Mouse (Mus musculus) G1E-ER4 (cell line): Measurements from ENCODE around the gene Hist3h2a. TPM values are rescaled to one million over a fixed set of nuclear protein-coding genes. Genes with fewer than 3 reads are reported as not detected.

Experiments
- GATA1 ChIP-seq: IDR thresholded peaks from one replicate; pipeline ENCODE4 v1.8.0; 2012; ENCODE audit warnings: low read length, inconsistent platforms
- polyA plus RNA-seq: library from polyadenylated mRNA; stranded (reverse); fragments of >175 nt; gene quantifications from 2 replicates; pipeline ENCODE4 v1.2.3, GENCODE M21; 2012

The Hist3h2a gene
- polyA plus RNA-seq, 1 experiment = 4.0 TPM

DNA sequence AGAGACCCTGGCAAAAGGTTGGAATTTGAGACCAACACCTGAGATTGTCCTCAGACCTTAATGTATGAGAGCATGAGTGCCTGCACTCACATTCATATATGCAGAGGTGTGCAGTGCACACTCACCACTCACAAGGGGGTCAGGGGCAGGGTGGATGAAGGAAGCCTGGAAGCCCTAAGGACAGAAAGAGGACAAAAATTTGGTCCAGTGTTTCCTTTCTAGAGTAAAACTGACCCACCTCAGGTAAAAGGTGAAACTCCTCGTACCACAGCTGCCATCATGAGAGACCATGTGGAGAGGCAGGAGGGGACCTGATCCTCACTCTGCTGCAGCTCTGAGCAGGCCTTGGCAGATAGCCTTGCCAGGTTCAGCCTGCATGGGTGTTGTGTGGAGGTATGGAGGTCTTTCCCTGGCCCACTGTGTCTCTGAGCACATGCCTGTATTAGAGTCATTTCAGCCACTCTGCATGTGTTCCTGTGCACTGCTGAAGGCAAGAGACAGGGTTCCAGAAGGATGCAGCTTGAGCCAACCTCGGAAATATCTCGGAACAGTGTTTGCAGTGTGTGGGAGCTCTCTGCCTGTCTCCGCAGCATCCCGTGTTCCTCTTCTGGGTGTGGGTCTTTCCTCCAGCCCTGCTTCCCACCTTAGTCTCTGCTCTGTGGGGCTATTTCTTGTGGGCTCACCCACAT is 2.9 kb downstream of the Hist3h2a start:
- no peak for TF ChIP-seq GATA1

DNA sequence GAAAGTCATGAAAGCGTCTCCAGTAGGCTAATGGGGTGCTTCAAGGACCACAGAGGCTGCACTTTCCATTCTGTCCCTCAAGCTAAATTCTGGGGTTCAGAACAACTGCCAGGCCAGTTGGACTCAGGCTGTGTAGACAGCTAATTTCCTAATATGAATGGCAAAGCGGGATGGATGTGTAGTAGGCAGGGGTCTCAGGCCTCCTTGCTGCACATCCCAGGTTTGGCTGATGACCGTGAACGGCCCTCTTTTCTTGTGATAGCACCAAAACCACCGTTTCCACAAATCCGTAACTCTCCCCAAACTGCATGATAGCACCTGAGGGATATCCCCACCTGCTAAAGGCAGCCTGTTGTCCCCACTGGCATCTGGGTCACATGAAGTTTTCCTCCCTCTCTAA is 4.1 kb downstream of the Hist3h2a start:
- TF ChIP-seq GATA1 = no peak

DNA sequence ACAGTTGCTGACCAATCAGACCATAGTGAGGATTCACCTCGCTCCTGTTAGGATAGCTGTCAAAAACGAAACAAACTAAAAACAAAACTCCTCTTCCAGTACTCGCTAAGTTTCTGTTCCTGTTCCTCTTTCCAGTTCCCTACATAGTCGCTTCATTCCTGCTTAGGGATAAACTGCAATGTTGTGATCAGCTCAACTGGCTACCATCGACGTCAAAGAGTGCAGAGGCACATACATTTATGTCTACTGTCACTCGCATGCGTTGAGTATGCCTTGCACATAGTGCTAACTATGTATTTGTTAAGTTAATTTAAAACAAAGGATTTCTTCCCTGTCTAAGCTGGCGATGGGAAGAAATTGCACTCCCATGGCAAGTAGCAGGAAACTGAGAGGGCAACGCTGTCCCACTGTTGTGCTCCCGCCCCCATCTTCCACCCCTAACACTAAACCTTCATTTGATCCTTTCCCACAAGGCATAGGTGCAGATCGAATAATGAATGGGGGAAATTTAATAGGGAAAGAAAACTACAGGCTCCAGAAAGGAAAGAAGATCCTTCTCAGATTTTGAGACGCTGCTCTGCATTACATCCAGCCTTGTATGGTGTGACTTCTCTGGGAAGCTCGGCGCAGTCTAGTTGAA is 4.8 kb downstream of the Hist3h2a start:
- no peak for TF ChIP-seq GATA1

DNA sequence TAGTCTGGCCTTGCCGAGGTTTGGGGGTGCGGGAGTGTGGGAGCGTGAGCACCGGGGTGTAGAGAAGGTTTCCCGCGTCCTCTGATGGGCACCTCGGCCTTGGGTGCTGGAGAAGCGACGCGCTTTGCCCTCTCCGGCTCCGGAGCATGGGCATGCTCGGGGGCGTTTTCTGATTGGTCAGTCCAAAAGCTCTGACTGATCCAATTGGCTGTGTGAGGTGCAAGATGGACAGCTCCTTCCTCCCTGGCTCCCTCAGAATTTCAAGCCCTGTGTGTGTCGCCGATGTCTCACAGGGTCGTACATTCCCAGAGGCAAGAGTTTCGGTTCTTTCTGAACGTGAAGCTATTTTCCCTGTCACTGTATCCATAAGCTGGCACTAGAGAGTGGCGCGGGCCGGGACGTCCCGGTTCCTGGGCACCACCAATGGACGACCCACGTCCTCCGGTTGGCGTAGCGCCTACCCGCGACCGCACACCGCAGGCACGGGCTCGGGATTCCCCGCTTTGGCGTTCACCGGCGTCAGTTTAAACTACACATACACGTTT is 5.5 kb downstream of the Hist3h2a start:
- TF ChIP-seq GATA1 = no peak

DNA sequence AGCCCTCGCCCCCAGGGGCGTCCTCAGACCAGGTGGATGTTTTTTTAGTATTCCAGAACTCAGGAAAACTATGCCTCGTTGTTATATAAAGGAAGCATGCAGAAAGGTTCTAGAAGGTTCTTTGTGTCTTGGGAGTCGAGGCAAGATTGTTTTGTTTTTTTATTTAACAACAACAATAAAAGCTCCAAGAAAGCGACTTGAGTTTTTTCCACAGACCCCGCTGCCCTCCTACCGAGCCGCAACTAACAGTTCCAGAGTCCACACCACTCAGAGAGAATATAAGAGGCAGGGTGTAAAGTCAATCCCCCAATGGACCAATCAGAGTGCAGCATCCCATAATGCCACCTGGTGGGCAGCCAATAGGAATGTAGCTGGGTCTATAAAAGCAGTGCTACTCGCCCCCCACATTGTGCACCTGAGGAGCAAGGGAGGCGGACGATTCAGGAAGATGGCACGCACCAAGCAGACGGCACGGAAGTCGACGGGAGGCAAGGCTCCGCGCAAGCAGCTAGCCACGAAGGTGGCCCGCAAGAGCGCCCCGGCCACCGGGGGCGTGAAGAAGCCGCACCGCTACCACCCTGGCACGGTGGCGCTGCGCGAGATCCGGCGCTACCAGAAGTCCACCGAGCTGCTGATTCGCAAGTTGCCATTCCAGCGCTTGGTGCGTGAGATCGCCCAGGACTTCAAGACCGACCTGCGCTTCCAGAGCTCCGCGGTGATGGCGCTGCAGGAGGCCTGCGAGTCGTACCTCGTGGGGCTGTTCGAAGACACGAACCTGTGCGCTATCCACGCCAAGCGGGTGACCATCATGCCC is 7.1 kb downstream of the Hist3h2a start:
- no peak for TF ChIP-seq GATA1

DNA sequence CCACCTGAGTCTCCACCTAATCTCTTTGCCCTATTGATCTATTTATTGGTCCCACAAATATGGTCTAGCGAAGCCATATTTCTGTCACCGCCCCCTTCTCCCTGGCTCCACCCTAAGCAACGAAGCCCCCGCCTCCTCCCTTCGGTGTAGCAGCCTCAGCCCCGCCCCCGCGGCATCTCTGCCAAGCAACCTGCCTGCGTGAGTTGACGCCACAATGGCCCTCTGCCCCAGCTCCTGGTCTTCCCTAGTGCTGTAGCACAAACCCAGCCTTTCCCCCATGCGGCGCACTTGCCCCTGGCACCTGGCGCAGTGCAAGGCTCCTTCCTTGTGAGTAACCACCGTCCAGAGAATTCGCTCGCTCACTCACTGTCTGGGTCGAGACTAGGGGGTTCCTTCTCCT is 9.1 kb downstream of the Hist3h2a start:
- TF ChIP-seq GATA1 = no peak

DNA sequence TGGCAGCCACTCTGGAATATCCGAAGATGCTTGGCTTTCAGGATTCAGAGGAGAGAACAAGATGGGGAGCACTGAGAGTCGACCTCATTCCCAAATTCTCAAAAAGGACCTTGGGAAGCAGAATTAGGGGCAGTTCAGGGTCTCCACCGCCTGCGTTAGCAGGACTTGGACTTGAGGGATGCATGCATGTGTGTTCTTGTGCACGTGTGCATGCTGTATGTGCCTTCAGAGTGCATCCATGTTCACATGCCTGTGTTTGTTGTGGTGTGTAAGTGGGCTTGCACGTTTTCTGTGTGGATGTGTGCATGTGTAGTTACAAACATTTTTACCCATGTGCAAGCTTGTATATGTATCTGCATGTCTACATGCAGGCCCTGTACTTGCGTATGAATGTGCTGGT is 9.7 kb downstream of the Hist3h2a start:
- TF ChIP-seq GATA1 = no peak

DNA sequence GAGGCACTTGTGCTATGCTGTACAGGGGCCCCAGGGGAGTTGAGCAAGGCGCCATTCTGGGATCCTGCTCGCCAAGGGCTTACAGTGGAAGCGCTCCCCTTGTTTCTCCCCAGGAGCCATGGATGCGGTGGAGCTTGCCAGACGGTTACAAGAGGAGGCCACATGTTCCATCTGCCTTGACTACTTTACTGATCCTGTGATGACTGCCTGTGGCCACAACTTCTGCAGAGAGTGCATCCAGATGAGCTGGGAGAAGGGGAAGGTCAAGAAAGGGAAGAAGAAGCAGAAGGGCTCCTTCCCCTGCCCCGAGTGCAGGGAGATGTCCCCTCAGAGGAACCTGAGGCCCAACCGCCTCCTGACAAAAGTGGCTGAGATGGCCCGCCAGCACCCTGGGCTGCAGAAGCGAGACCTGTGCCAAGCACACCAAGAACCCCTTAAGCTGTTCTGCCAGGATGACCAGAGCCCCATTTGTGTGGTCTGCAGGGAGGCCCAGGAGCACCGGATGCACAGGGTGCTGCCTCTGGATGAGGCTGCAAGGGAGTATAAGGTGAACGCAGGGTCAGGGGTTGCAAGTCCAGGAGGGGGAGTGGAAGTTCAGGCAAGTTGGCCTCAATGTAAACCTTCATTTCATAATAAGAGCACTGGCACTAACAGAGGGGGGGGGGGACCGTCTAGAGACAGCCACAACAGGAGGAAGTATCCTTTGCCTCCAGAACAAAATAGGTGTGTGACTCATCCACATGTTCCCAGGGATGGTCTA is 10.7 kb downstream of the Hist3h2a start:
- no peak for TF ChIP-seq GATA1

DNA sequence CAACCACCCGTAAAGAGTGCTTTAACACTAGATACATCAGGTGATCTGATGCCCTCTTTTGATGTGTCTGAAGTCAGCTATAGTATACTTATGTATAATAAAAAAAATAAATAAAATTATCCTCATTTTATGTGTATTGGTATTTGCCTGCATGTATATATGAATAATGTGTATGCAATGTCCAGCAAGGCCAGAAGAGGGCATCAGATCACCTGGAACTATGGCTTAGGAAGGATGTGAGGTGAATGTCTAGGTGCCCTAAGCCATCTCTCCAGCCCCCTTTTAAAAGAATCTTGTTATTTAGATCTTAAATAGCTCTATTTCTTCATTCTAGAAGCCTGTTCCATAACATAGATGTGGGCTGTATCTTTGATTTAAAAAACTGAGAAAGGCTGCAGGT is 12.9 kb downstream of the Hist3h2a start:
- TF ChIP-seq GATA1 = no peak

DNA sequence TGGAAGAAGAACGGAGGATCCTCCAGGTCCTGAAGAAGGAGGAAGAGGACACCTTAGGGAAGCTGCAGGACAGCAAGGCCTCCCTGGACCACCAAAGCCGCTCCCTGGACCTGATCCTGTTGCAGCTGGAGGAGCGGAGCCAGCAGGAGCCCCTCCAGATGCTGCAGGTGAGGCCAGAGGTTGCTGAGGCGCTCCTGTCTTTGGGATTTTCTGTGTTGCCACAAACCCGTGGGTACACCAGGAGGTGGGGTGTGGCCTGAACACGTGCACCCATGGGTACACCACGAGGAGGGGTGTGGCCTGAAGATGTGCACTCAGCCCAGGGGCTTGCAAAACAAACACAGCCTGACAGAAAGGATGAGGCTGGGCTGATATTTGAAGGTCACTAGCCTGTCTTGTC is 14.1 kb downstream of the Hist3h2a start:
- no peak for TF ChIP-seq GATA1

DNA sequence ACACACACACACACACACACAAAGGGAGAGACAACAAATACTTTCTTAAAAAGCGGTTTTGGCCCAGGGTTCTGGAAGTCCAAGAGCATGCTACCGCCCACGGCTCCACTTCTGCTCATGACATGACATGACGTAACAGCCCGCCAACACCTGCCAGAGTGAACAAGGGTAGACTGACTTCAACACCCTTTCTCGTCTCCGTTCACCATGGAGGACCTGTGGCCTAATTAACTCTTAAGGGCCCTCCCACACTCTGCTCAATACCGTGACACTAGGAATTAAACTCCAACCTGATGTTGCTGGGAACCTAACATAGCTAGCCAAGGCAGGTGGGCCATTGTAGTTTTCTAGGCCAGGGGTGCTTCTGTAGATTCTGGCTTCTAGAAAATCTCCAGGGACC is 14.5 kb downstream of the Hist3h2a start:
- no peak for TF ChIP-seq GATA1

DNA sequence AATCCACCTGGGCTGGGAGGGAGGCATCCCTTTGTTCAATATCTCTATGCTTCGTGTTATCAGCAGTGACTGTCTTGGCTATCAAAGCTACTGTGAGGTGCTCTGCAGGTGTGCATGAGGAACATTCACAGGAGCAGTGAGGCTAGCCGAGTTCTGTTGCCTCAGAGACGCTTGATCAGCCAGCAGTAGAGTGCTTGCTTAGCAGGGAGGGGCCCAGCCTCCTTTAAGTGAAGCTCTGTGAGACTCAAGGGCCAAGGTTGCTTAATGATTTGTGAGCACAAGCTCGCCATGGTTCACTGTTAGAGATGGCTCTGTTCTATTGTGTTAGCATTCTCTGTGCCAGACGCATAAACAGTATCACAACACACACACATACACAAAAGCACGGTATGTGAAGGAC is 15.2 kb downstream of the Hist3h2a start:
- no peak for TF ChIP-seq GATA1

DNA sequence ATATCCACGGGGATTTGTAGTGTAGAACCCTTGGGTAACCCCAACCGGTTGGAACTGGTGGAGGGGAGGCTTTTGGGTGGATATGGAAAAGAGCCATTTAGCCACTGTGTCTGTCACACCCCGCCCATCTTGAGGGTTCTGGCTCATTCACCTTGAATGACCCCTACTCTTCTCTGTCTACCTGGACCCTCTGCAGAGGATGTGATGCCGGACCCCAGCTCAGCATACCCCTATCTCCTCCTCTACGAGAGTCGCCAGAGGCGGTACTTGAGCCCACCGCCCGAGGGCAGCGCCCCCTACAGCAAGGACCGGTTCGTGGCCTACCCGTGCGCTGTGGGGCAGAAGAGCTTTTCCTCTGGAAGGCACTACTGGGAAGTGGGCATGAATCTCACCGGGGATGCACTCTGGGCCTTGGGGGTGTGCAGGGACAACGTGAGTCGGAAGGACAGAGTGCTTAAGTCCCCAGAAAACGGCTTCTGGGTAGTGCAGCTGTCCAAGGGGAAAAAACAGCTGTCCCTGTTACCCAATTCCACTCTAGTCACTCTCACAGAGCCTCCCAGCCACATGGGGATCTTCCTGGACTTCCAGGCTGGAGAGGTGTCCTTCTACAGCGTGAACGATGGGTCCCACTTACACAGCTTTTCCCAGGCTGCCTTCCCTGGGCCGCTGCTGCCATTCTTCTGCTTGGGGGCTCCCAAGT is 16.5 kb downstream of the Hist3h2a start:
- no peak for TF ChIP-seq GATA1

DNA sequence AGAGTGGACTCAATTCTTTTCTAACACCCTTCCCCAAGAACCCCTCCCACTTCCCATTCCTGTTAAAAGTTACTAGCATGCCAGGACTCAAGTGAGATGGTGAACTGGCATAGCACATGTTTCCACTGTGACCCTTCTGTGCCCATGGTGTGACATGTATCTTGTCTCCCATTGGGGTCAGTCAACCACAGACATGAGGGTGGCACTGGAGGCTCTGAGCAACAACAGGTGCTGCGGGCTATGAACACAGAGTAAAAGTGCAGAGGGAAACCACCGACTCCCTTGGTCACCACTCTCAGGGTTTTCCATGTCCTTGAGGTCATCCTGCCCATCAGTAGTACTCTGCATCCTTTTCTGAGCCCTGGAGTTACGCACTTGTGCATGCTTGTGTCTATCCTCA is 17.3 kb downstream of the Hist3h2a start:
- TF ChIP-seq GATA1 = no peak

DNA sequence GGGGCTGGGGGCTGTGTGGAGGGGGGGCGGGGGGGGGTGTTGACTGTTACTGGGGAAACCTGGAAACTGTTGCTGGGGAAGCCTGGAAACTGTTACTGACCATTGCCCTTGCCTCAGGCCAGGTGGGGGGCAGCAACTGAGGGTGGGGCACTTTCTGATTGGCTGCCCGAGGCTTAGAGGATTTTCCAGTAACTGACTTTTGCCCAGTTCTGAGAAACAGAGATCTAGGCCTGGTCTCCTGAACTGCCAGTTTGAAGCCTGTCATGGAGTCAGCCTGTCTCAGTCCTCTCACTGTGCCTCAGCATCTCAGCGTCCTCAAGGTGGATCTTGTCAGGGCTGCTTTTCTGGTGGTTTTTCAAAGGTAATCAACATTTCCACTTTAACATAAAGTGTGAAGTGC is 19.9 kb downstream of the Hist3h2a start:
- no peak for TF ChIP-seq GATA1

DNA sequence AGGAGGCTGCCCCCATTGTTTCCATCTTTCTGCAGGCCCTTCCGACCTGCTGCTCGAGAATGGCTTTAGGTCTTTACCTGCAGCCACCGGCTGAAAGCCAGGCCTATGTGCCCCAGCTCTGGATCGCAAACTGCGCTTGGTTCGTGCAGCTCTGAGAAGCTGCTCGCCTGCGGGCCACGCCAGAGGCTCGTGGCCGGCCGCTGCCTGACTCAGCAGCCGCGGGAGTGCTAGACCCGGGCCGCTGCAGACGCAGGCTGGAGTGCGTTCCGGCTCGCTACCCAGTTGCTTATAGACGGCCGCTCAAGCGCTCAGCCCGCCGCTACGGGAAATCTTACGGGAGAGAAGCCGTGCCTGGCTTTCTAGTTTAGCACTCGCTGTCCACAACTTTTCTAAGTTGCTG is 22.7 kb downstream of the Hist3h2a start:
- no peak for TF ChIP-seq GATA1
